Mouse (Mus musculus) activated CD4-positive, CD25-positive, alpha-beta regulatory T cell, adult 9 weeks (primary cell): ENCODE measurements around the gene Zbtb26. TPM values are rescaled to one million over a fixed set of nuclear protein-coding genes. Genes with fewer than 3 reads are reported as not detected.

Source experiments
- polyA plus RNA-seq: library from polyadenylated mRNA; unstranded; fragments of 100-300 nt; shearing (Covaris generic); gene quantifications from one replicate; pipeline ENCODE4 v1.2.1, GENCODE M21; 2017

Gene Zbtb26
- 6.4 TPM for polyA plus RNA-seq

GRCm38 (mm10) chr2:37442611-37443591 lies at the start of gene Zbtb26, which contains the start of the genes Zbtb6 and Rabgap1:
Gene Zbtb26, minus strand, starts transcription at chr2:37443135.
Gene Zbtb6, minus strand, starts transcription at chr2:37443171.
Gene Rabgap1, plus strand, starts transcription at chr2:37443279.

DNA sequence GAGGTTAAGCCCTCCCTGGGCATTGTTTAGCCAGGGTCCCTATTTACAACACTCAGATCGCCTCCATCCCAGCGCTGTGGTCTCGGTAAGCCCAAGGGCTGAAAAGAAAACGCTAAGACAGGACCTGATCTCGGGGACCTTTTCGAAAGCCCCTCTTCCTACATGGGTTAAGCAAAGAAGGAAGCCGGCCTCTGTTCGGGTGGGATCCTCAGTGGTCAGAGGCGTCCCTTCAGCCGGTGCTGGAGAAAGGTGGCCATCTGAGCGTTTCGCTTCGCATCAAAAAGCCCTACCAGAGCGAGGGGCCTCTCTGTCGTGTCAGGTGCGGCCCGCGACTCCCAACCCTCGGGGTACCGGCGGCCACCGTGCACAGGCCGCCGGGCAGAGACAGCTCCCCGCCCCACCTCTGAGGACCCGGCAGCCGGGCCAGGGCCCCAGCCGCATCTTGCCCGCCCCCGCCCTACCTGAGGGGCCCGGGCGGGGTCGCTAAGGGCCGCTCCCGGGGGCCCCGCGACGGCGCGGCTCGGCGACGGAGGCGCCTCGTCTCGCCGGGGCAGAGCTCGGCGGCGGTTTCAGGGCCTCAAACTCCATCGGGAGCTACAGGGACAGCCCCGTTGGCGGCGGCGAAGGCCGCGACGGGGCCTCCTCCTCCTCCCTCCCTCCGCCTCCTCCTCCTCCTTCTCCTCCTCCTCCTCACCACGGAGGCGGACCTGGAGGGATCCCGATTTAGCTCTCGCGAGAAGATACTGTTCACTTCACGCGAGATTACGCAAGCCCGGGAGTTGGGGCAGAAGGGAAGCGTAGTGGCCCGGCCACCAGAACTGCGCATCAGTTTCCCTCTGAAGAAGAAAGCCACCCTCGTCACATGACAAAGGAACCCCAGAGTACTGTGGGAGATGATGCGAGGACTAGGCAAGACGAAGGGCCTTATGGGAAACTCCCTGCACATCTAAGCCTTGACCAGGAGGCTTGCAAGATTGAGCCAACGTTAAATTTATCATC lies 20.3 kb downstream of the Zbtb26 start, which contains the start of gene Rc3h2:
Gene Rc3h2 (minus strand): TSS at position 598 of the 999 bp plus-strand sequence.

Other genes with a start within 250 kb of the Zbtb26 start
- not detected for gene Olfr366, start 231.6 kb downstream of the Zbtb26 start, polyA plus RNA-seq
- gene Olfr368, start 116.6 kb downstream of the Zbtb26 start, polyA plus RNA-seq = not detected
- 33.7 TPM for gene Pdcl, start 83.8 kb downstream of the Zbtb26 start, polyA plus RNA-seq
- gene Rc3h2, start 20.2 kb downstream of the Zbtb26 start, polyA plus RNA-seq = 25.0 TPM
- gene Zbtb6, start within 50 bp of the Zbtb26 start, polyA plus RNA-seq = 7.4 TPM
- 73.0 TPM for gene Rabgap1, start 144 bp upstream of the Zbtb26 start, polyA plus RNA-seq
- 1.2 TPM for gene Gpr21, start 73.2 kb upstream of the Zbtb26 start, polyA plus RNA-seq